32 mouse cellular contexts compared by ENCODE assay signal in the genomic region with DNA sequence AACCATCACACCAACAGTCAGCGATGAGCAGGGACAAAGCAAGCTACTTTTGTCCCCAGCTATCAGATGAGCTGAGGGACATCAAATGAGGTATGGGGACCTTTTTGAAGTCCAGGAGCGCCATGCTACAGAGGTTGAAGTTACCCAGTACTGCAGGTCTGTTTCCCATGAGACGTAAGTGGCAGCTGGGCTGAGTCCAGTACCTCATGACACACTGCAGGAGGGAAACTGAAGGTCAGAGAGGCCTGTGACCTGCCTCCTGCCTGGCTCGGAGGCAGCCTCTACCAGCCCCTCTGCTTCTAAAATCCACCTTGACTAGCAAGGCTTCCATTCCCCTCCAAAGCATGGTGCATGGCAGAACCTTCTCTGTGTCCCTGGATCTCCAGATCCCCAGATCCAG. TPM values are rescaled to one million over a fixed set of nuclear protein-coding genes. Genes with fewer than 3 reads are reported as not detected.
"Had no signal": no experiment of that assay in that cellular context is flagged by ENCODE, and none has a peak within 500 bp of the region (broad histone marks: within the 10 kb centered on the region; RNA-seq: fewer than 3 reads in every experiment).

No protein-coding gene starts in this region.

- H3K9me3 ChIP-seq: heart, embryonic 10.5 days; heart, embryonic 12.5 days; hindbrain, embryonic 10.5 days; hindbrain, embryonic 12.5 days; intestine, embryonic 15.5 days; limb, embryonic 13.5 days; limb, embryonic 15.5 days; liver, embryonic 12.5 days had no signal

- H3K4me2 ChIP-seq: heart, embryonic 12.5 days; hindbrain, embryonic 12.5 days; hindbrain, embryonic 14.5 days; intestine, embryonic 15.5 days; limb, embryonic 13.5 days; limb, embryonic 15.5 days; liver, embryonic 12.5 days had no signal

- DNase-seq: gastrocnemius, adult 2 months; gastrocnemius, postnatal 10 days; gastrocnemius, postnatal 25 days; heart, adult 18-20 months; heart, postnatal 10 days; heart, postnatal 4 days; kidney, adult 8-10 months; kidney, postnatal 14 days; kidney, postnatal 4 days; layer of hippocampus, adult 9-11 months; layer of hippocampus, postnatal 36 days; left cerebral cortex, postnatal 4 days had no signal

- ATAC-seq: hindbrain, embryonic 16.5 days; inflammation-experienced regulatory T-cells, adult 6 months; intestine, embryonic 15.5 days; intestine, postnatal 0 days; liver, embryonic 12.5 days had no signal

- H3K27ac ChIP-seq: gastrocnemius, adult 2 months; heart, embryonic 10.5 days; hindbrain, embryonic 12.5 days; hindbrain, embryonic 14.5 days; intestine, embryonic 15.5 days; kidney, postnatal 0 days; layer of hippocampus, adult 2 months; limb, embryonic 13.5 days; limb, embryonic 15.5 days; liver, embryonic 12.5 days; liver, embryonic 14.5 days had no signal

- H3K4me3 ChIP-seq: gastrocnemius, adult 2 months; heart, embryonic 10.5 days; heart, embryonic 12.5 days; hindbrain, embryonic 10.5 days; hindbrain, embryonic 12.5 days; intestine, embryonic 15.5 days; layer of hippocampus, adult 2 months; limb, embryonic 13.5 days; limb, embryonic 15.5 days; liver, embryonic 12.5 days had no signal

- H3K36me3 ChIP-seq: heart, embryonic 10.5 days; heart, embryonic 12.5 days; hindbrain, embryonic 12.5 days; intestine, embryonic 15.5 days; limb, embryonic 13.5 days; limb, embryonic 15.5 days; liver, embryonic 12.5 days had no signal

- H3K9ac ChIP-seq: heart, embryonic 12.5 days; hindbrain, embryonic 12.5 days; hindbrain, embryonic 14.5 days; intestine, embryonic 15.5 days; limb, embryonic 13.5 days; limb, embryonic 15.5 days; liver, embryonic 12.5 days; liver, embryonic 14.5 days had no signal

RNA-seq across cellular contexts. Expression of gene Slco4a1, which starts 3.4 kb away (rescaled TPM):
- total RNA-seq: gastrocnemius, postnatal 25 days; heart, postnatal 25 days had no signal

RNA-seq across cellular contexts. Expression of gene Ntsr1, which starts 40.3 kb away (rescaled TPM):
- total RNA-seq: gastrocnemius, adult 2 months; gastrocnemius, postnatal 25 days; granulocyte monocyte progenitor cell, adult 5-6 weeks; heart, adult 18-20 months; heart, adult 8-10 months; heart, postnatal 25 days; liver, adult 2 months had no signal
- polyA plus RNA-seq: inflammation-experienced regulatory T-cells, adult 6 months; limb, embryonic 11.5 days; liver, adult 2 months had no signal
